Mouse (Mus musculus) heart, embryonic 15.5 days (tissue): ENCODE data around the gene Cacna1f. TPM values are rescaled to one million over a fixed set of nuclear protein-coding genes. Genes with fewer than 3 reads are reported as not detected.

ENCODE experiments used
- ATAC-seq: fragments of 200-750 bp; cut with Nextera tagmentation; replicated peaks from 2 replicates; pipeline ENCODE4 v1.8.0; 2017; ENCODE audit warnings: low read depth, moderate TSS enrichment; ENCODE audit not compliant: insufficient number of reproducible peaks, insufficient read depth, low FRiP score
- H3K27ac ChIP-seq: fragments of 300-500 bp; sonication (generic); 2 replicates; pipeline ENCODE4 v1.5.1; 2015; ENCODE audit warnings: mild to moderate bottlenecking, inconsistent platforms
- H3K27me3 ChIP-seq: fragments of 300-500 bp; sonication (generic); 2 replicates; pipeline ENCODE4 v1.6.1; 2015; ENCODE audit warnings: inconsistent platforms
- H3K36me3 ChIP-seq: fragments of 300-500 bp; sonication (generic); 2 replicates; pipeline ENCODE4 v1.6.1; 2015; ENCODE audit warnings: mild to moderate bottlenecking, inconsistent platforms
- H3K4me1 ChIP-seq: fragments of 300-500 bp; sonication (generic); replicated peaks from 2 replicates; pipeline ENCODE4 v1.6.1; 2015; ENCODE audit warnings: inconsistent platforms
- H3K4me2 ChIP-seq: fragments of 300-500 bp; sonication (generic); 2 replicates; pipeline ENCODE4 v1.6.1; 2015; ENCODE audit warnings: inconsistent platforms, mild to moderate bottlenecking, moderate library complexity
- H3K4me3 ChIP-seq: fragments of 300-500 bp; sonication (generic); 2 replicates; pipeline ENCODE4 v1.5.1; 2015; ENCODE audit warnings: mild to moderate bottlenecking, inconsistent platforms
- H3K9ac ChIP-seq: fragments of 300-500 bp; sonication (generic); 2 replicates; pipeline ENCODE4 v1.6.1; 2015; ENCODE audit warnings: mild to moderate bottlenecking, inconsistent platforms
- H3K9me3 ChIP-seq: fragments of 300-500 bp; sonication (generic); replicated peaks from 2 replicates; pipeline ENCODE4 v1.6.1; 2016; ENCODE audit warnings: inconsistent platforms
- WGBS: fragments of 180-500 bp; shearing (Covaris S2); methylation state at CpG from one replicate; pipeline ENCODE4 v1.1.7; 2015; ENCODE audit warnings: mixed read lengths; 5-methylcytosine and 5-hydroxymethylcytosine counted together
- polyA plus RNA-seq: library from polyadenylated mRNA; unstranded; fragments of >200 nt; fragmentation: Nextera tagmentation; extraction: Ambion mirVana; gene quantifications from 2 replicates; pipeline ENCODE4 v1.2.1, GENCODE M21; 2015

Cacna1f gene
- polyA plus RNA-seq, 1 experiment from 2014 or later = not detected

DNA sequence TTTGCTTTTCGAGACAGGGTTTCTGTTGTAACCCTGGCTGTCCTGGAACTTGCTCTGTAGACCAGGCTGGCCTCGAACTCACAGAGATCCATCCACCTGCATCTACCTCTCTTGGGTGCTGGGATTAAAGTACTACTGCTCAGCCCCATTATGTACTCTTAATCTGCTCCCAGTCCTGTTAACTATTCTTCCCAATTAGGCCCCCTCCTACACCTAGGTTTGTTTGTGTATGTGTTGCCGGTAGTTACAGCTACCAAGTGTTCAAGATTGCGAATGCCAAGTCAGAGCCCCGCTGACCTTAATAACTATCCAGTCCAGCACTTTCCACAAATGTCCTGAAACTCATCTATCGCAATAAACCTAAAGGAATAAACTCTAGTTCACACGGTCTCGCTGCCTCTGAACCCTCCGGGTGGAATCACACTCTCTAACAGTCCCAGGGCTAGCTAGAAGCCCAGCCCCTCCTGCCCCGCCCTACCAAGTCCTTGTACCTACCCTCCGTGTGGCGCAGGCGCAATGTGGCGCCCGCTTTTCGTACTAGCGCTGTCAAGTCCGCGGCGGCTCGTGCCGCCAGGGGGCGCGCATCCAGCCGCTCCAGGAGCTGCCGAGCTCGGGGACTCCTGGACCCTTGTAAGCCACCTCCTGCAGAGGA lies 72.6 kb downstream of the Cacna1f start:
- Histone ChIP-seq H3K4me2 (peak overlapping the region; percentile 63), H3K4me3 (peak overlapping the region; percentile 37), H3K9ac (peak overlapping the region; percentile 33), H3K4me1 (peaks cover 5% of the 10 kb centered on the region; the same call in 1 of the 2 replicates), H3K27ac (peak overlapping the region; percentile 66), H3K9me3 (no peaks in the 10 kb centered on the region), H3K36me3 (no peaks in the 10 kb centered on the region), H3K27me3 (no peaks in the 10 kb centered on the region)
- ATAC-seq = peak; percentile 91
- WGBS = 15% methylated on average over 26 of the region's 27 CpGs

DNA sequence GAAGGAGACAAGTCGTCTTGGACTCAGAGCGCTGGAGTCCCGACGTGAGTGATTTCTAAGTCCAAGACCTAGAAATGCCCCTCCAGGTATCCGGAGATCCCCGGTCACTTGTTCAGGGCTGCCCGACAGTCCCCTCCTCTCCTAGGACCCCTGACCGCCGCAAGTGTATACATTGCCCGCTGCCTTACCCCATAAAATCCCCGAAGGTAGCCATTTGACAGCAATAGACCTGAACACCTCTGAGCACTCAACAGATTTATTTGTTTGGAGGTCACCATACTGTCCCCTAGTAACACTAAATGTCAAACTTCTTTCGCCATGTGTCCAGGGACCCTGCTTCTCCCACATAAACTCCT lies 73.2 kb downstream of the Cacna1f start:
- H3K9me3 ChIP-seq = no peaks in the 10 kb centered on the region
- H3K9ac ChIP-seq = peak overlapping the region; percentile 33
- H3K4me3 ChIP-seq = peak overlapping the region; percentile 37
- no peak for ATAC-seq
- H3K36me3 ChIP-seq = no peaks in the 10 kb centered on the region
- WGBS = 22% methylated on average over 12 of the region's 12 CpGs
- H3K4me1 ChIP-seq = no peaks in the 10 kb centered on the region
- no peak overlapping the region for H3K27ac ChIP-seq
- H3K27me3 ChIP-seq = no peaks in the 10 kb centered on the region
- peak overlapping the region; percentile 63 for H3K4me2 ChIP-seq

DNA sequence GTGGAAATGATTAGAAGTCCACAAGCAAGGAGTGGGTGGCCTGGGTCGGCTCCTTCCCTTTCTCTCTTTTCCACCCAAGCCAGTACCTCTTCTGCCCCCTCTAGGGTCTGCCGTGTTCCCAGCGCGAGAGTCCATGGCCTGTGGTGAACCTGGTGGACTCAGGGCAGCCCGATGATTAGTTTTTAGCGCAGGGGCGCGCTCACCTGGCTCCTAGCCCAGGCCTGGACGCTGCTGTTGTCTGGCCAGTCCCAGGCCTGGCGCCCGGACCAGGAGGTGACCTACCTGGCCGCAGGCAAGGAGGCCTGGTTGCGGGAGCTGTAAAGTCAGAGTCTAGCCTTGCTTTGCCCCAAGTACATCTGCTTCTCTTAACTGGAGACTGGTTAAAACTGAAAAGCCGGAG lies 74.0 kb downstream of the Cacna1f start, which contains the start of gene Magix:
TSS of gene Magix (minus strand) at position 388 of the 400 bp plus-strand sequence.
- H3K4me3 ChIP-seq = peak within 1 kb of the TSS; percentile 37
- WGBS = 65% methylated on average over 14 of the region's 14 CpGs

More for the DNA sequence above, 74.0 kb downstream of the Cacna1f start, which contains the start of gene Magix:
- no peaks in the 10 kb centered on the region for H3K4me1 ChIP-seq
- no peak within 1 kb of the TSS for H3K27ac ChIP-seq
- no peak for ATAC-seq
- H3K9ac ChIP-seq = peak within 1 kb of the TSS; percentile 33
- H3K9me3 ChIP-seq = no peaks in the 10 kb centered on the region
- no peaks in the 10 kb centered on the region for H3K36me3 ChIP-seq
- peak within 1 kb of the TSS; percentile 63 for H3K4me2 ChIP-seq
- H3K27me3 ChIP-seq = no peaks in the 10 kb centered on the region

Other genes starting within 250 kb of the Cacna1f start
- gene Usp27x, start 231.3 kb upstream of the Cacna1f start, polyA plus RNA-seq = 0.30 and 0.55 TPM in 2 replicates
- 0.18 TPM in 1 of 2 replicates, not detected in the other for gene Foxp3, start 33.4 kb upstream of the Cacna1f start, polyA plus RNA-seq
- 1.7 and 2.0 TPM in 2 replicates for gene Ppp1r3f, start 32.8 kb upstream of the Cacna1f start, polyA plus RNA-seq
- 16.4 and 21.4 TPM in 2 replicates for gene Ccdc22, start 1.6 kb upstream of the Cacna1f start, polyA plus RNA-seq
- 0.64 and 2.8 TPM in 2 replicates for gene Syp, start 31.4 kb downstream of the Cacna1f start, polyA plus RNA-seq
- gene Prickle3, start 50.2 kb downstream of the Cacna1f start, polyA plus RNA-seq = 8.0 and 10.6 TPM in 2 replicates
- 129 and 145 TPM in 2 replicates for gene Plp2, start 64.3 kb downstream of the Cacna1f start, polyA plus RNA-seq
- 0.69 and 1.2 TPM in 2 replicates for gene Magix, start 74.2 kb downstream of the Cacna1f start, polyA plus RNA-seq
- gene Gpkow, start 90.0 kb downstream of the Cacna1f start, polyA plus RNA-seq = 27.0 and 28.2 TPM in 2 replicates
- 25.4 and 33.7 TPM in 2 replicates for gene Wdr45, start 107.2 kb downstream of the Cacna1f start, polyA plus RNA-seq
- gene Gm45208, start 115.2 kb downstream of the Cacna1f start, polyA plus RNA-seq = 1.2 TPM in 1 of 2 replicates, not detected in the other
- 30.5 and 39.4 TPM in 2 replicates for gene Praf2, start 121.4 kb downstream of the Cacna1f start, polyA plus RNA-seq
- 4.1 and 8.7 TPM in 2 replicates for gene Ccdc120, start 143.8 kb downstream of the Cacna1f start, polyA plus RNA-seq
- 16.6 and 21.7 TPM in 2 replicates for gene Tfe3, start 155.5 kb downstream of the Cacna1f start, polyA plus RNA-seq
- gene Gripap1, start 182.7 kb downstream of the Cacna1f start, polyA plus RNA-seq = 25.9 and 31.1 TPM in 2 replicates
- 0.69 and 1.0 TPM in 2 replicates for gene Kcnd1, start 215.2 kb downstream of the Cacna1f start, polyA plus RNA-seq
- gene Otud5, start 234.3 kb downstream of the Cacna1f start, polyA plus RNA-seq = 24.7 and 31.7 TPM in 2 replicates